Mouse (Mus musculus) megakaryocyte-erythroid progenitor cell, adult 5-6 weeks (primary cell): ENCODE data around the gene Tyrobp. TPM values are rescaled to one million over a fixed set of nuclear protein-coding genes. Genes with fewer than 3 reads are reported as not detected.

Source experiments
- ATAC-seq: replicated peaks from 2 replicates; pipeline ENCODE4 v1.8.0; 2016; ENCODE audit warnings: mild to moderate bottlenecking, inconsistent platforms; ENCODE audit not compliant: severe bottlenecking, poor library complexity, low FRiP score, low TSS enrichment
- total RNA-seq, 2 experiments: library from RNA; stranded (forward) in 1 of 2; stranded (reverse) in 1 of 2; fragments of 200-1000, 215-1000 nt in 1 of 2; fragments of >200 nt in 1 of 2; fragmentation: Nextera tagmentation in 1 of 2; gene quantifications; 2 replicates each; pipeline ENCODE4 v1.2.3; 2014 to 2017

Gene Tyrobp
- 19.3 TPM in 1 of 2 replicates, not detected in the other for total RNA-seq (2014; fragmentation: Nextera tagmentation)
- total RNA-seq (2017): 5.1 and 26.6 TPM in 2 replicates

DNA sequence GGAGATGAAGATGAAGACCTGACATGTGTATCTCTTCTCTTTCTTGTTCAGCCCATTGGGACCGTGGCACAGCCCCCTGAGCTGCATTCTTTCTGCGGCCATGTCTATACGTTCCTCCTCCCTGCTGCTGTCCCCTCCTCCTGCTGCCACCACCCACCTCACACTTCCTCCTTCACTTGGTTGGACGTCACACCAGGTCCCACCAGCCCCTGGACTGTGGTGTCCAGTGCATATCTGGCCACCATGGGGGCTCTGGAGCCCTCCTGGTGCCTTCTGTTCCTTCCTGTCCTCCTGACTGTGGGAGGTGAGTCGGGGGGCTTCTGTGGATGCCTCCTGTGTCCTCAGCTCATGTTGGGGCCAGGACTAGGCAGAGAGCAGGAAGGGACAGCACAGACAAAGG, at the start of gene Tyrobp:
TSS of gene Tyrobp (plus strand) at position 165 of the 400 bp plus-strand sequence.
- no peak for ATAC-seq

DNA sequence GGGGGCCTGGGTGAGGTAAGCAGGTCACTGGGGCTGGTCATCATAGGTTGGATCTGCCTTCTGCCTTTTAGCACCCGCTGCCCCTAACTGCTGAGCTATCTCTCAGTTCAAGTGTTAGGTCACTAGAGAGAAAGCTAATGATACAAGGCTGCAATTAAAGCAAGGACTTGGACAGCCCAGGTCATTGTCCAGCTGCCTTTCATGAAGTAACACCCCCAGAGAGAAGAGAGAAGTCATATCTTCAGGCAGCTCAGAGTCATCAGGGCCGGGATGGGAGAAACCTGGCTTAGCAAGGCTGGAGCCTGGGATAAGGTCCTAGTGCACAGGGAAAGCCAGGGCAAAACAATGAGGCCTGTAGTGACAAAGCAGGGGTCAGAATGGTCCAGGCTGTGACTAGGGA, 46.1 kb upstream of the Tyrobp start:
- no peak for ATAC-seq

DNA sequence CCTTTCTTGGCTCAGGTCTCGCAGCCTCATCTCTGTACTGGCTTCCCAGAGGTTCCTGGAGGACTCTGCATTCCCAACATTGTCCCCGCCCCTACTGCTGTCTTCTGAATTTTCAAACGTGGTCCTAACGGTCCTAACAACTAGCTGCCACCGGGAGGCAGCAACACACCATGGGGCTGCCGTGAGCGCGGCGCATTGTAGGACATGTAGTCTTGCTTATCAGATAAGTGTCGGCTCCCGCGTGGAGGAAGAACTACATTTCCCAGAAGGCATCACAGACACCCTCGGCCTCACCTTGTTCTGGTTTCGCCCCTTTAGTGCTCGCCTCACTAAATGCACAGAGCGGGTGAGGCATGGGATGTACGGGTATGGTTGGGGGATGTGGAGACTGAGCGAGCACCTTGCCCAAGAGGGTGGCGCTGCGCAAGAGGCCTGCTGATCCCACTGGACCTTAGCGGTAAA, 40.0 kb upstream of the Tyrobp start:
- peak; percentile 100 for ATAC-seq

DNA sequence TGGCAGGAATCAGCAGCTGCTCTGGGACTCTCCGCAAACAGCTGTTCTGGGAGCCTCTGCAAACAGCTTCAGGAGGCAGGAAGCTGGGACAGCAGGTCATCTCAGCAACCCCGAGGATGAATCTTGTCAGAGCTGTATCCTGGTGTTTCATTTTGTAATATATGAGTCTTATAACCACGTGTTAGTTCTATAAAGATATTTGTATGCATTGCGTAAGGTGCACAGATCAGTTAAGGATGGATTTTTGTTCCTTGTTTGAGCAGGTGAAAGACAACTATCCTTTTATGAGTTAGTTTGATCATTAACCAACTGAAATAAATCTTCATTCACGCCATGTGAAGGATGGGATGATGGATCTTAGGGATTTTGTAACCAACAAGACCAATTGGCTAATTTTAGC, 33.5 kb upstream of the Tyrobp start:
- no peak for ATAC-seq

DNA sequence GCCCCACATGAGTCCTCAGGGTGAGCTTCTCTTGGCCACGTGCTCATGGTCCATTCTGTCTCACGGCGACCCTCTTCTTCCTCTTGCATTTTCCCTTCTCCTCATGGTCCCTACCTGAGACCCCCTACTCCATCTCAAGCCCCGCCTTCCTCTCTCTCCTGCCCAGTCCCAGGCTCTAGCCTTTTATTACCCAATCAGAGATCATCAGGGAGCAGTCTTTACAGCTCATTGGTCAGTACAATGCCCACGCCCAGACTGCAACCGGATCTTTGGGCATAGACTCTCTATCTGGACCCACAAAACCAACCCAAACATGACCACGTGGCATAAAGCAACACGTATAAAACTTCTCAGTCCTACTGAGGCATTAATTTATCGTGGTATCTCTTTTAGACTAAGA, 29.5 kb upstream of the Tyrobp start:
- no peak for ATAC-seq

DNA sequence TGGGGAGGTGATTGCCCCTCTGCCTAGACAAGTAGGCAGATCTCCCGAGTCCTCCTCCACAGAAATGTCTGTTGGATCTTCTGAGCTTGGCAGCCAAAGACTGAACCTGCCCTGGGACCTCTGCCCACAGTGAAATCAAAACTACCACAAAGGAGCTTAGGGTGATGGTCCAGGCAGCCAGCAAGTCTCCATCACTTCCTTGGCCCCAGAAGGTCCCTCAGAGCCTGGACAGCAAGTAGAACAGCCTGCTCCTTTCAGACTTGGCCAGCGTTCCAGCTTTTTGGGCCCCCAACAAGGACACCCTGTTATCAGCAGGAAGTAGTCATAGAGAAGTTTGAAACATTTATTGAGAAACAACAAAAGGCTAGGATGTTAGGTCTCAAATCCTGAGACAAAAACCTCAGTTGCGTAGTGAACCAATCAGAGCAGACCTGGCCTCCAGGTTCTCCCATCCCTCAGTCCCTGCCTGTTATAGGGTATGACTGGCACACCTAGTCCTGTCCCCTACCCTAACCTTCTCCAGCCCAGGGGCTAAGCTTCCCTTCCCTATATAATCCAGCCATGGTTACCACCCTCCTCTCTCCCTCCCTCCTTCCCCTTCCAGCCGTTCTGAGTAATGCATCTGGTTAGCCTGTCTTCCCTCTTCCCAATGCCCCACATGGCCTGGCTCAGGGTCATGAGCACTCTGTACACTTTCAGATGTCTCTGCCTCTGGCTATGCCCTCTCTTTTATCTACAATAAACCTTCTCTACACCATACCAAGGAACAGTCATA, 20.6 kb upstream of the Tyrobp start:
- no peak for ATAC-seq

DNA sequence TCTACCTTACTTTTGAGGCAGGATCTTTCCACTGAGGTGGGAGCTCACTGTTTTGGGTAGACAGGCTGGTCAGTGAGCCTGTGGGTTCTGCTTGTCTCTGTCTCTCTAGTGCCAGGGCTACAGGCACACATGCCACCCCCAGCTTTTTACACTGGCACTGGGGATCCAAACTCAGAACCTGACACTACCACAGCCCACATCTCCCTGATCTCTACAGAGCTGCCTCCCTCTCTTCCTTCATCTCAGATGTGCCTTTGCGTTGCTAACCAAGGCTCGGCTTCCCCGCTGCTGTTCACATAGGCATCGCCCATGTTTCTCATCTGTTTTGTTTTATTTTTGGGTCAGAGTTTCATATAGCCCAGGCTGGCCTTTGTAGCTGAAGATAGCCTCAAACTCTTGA, 19.9 kb upstream of the Tyrobp start:
- no peak for ATAC-seq

DNA sequence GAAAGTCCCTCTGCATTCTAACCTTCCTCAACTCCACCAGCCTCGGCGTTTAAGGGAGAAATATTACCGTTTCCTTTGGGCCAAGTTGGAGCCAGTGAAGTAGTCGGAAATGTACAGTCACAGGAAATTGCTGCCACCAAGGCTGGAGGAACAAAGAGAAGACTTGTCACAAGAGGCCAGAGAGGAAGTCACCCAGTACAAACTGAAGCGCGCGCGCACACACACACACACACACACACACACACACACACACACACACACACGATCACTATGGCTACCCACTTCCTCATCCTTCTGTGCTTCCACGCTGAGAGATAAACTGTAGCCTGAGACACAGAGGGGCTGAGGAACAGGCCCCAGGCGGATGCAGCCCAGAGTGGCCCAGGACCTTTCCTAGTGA, 19.2 kb upstream of the Tyrobp start:
- ATAC-seq: peak; percentile 47; the same call in 1 of the 2 replicates

DNA sequence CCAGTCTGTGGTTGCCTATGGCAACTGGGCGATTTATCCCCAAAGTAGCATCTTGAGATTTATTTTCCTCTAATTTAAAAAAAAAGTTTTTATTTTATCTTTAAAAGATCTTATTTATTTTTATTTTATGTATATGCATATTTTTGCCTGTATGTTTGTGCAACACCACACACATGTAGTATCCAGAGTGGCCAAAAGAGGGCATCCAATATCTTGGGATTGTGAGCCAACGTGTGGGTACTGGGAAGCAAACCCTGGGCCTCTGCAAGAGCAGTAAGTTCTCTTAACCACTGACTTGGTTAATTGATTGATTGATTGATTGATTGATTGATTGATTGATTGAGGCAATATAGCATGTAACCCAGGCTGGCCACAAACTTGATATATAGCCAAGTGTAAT, 18.7 kb upstream of the Tyrobp start:
- ATAC-seq: no peak

DNA sequence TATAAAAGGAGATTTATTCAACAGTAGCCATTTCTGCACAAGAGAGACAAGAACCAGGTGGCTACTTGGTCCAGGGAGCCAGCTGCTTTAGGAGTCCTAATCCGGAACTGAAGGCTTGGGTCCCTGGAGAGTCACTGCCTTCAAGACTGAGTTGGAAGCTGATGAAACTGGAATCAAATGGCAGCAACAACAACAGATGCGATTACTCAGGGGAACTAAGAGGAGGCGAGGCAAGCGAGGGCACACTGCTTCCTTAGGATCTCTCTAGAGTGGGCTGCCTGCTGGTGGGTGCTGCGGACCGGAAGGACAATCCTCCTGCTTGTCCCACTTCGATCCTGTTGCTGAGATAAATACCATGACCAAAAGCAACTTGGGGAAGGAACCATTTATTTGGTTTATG, 13.9 kb upstream of the Tyrobp start:
- no peak for ATAC-seq

DNA sequence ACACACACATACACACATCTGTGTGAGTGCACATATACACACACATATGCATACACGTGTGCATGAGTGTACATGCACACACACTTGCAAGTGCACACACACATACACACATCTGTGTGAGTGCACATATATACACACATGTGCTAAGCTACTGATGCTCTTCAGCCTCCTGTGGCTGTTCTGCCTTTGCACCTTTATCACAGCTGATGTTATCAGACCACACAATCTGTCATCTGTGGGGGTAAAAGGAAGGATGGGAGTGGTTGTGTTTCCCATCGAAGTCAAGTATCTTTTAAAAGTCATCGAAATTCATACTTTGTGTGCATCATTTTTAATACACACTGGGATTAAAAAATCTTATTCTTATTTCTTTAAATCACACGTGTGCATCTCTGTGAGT, 11.2 kb upstream of the Tyrobp start:
- no peak for ATAC-seq

DNA sequence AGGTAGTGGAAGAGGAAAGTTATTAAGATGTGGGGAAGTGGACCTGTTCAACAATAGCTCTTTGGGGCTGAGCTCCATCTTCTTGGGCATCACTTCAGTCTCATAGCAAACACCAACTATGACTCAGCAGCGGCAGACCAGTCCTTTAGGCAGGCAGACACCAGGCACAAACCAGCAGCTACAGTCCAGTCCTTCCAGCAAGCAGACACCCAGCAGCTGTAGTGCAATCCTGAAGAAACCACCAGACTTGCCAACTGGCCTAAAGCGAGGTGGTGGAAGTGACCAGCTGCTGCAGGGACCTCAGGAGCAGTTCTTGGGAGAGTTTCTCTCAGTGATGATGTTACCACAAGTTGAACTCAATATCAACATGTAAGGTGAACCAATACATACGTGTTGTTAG, 4.9 kb upstream of the Tyrobp start:
- ATAC-seq: no peak

DNA sequence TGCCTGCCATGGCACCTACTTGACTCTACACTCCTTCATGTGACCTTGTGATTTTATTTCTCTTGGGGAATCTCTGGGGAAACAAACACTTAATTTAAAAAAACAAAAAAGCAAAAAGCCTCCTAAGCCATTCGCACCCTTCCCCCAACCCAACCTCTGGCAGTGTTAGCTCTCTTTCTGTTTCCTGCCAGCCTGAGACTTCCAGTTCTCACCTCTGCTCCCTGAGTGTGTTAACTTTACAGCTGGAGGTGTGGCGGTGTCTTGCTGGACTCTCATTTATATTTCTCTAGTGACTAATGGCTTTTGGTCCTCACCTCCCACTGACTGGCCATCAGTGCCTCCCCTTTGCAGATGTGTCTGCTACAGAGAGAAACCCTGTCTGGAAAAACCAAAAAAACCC, 3.8 kb upstream of the Tyrobp start:
- no peak for ATAC-seq

DNA sequence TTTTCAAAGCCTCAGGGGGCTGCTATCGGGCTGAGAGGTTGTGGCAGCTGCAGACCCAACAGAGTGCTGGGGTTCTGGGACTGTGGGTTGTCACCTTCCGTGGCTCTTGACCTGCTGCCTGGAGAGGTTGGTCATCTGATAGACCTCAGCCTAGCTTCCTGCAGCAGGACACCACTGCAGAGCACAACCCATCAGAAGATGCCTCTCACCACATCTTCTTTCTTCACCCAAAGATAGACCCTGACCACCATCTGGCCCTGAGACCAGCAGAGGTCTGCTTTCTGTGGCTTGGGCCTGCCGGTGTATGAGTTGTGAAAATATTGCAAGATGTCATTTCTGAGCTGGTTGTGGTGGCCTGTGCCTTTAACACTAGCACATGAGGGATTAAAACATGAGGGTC, 2.5 kb upstream of the Tyrobp start:
- no peak for ATAC-seq

DNA sequence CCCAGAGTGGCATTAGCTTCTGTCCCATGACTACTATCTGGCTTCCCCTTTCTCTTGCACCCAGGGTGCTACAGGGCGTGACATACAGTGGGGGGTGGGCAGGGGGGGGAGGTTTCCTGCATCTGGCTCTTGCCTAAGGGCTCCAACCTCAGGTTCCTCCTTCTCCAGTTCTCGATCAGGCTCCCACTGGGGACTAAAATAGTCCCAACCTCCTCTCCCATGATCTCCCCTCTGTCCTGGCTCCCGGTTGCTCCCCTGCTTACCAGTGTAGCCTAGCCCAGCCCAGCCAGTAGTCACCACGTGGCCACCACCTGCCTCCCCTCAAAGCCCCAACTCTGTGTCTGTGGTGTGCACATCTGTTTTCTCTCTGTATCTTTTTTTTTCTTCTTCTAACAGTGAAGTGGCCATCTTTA, 819 bp upstream of the Tyrobp start:
- no peak for ATAC-seq

DNA sequence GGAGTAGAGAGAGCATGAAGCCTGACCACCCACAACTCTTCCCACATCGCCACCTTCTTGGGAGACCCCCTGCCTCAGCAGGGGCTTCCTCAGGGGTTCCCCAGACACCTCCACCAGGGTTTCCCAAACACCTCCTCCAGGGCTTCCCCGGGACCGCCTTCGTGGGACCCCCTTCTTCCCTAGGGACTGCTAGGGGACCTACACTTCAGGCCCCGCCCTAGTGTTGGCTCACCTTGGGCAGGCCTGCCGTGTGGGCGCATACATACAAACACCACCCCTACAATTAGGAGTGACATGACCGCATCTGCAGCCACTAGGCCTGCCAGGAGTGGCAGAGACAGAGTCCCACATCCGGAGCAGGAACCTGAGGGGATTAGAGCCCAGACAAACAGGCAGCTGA, 4.3 kb downstream of the Tyrobp start:
- ATAC-seq: no peak

DNA sequence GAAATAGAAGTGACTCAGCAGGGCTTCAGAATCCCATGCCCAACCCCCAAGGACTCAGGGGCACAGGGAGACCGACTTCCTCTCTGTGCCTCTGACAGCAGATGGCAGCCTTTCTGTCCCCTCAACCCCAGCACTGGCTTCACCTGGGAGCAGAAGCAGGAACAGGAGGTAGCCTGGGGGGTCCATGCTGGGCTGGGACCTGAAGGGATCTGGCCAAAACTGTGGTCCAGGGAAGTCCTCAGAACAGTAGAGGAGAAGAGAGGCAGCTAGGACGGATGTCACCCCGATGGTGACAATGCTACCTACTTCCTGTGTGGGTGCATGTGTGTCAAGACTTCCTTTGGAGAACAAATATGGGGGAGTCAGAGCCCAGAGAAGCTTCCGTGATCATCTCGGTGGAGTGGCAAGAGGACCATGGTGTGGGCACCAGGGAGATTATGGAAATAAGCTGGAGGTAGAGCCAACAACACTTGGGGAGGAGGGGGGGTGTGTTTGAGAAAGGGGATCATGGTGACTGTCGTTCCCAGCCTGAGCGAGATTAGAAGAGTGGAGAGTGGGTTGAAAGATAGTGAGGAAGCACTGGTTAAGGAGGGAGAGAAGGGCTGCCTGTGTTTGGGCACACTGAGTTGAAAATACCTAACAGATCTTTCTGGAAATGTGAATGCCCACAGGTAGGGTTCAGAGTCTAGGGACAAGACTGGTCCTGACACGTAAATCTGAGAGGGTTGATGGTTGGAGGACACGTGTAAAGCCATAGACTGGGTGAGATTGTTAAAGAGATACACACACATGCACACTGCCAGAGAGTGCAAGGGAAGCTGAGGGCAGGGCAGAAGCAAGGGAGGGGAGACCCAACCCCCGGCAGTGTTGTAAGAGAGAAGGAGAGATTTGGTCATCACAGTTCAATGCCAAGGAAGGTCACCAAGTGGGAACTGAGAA, 6.3 kb downstream of the Tyrobp start, which contains the start of gene Hcst:
TSS of gene Hcst (minus strand) at position 294 of the 939 bp plus-strand sequence.
- ATAC-seq: no peak

DNA sequence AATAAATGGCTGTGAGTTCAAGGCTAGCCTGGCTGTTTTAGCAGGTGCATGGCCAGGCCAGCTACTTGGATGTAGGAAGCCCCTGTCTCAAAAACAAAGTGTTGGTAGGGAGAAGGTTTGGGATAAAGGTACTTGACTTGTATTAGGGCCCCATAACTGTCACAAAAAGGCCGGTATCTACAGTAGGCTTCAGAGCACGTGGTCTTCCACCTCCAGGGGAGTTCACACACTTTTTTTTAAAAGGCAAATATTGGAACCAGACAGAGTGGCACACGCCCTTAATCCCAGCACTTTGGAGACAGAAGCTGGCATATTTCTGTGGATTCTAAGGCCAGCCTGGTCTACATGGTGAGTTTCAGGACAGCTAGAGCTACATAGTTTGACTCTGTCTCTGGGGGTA, 7.1 kb downstream of the Tyrobp start:
- no peak for ATAC-seq

DNA sequence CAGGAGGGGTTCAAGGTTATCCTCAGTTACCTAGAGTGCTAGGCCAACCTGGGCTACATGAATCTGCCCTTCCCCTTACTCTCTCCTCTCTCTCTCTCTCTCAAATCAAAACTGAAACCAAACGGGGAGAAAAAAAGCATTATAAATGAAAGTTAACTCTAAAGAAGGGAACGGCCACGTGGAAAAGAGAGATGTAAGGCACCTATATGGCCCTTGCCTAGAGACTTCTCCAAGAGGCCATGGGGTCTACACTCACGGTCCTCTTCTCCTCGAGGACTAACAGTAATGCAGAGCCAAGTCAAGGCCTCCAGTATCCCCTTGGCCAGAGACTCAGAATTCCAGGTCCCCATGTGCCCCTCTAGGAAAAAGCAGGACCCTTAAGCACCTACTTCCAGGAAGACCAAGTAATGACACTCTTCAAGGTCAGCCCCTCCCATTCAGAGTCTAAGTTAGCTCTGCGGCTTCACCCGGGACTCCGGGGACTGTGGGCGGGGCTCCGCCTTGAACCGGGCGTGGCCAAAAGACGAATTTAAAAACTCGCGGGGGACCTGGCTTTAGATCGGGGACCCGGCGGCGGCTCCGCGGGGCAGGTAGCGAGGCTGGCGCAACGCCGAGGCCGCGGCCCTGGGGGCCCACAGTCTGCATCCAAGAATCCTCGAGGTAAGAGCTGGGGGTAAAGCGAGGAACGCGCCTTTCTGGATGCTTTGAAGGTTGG, 7.8 kb downstream of the Tyrobp start, which contains the start of gene Nfkbid:
TSS of gene Nfkbid (plus strand) at position 558 of the 715 bp plus-strand sequence.
- ATAC-seq: peak; percentile 55
